Mouse (Mus musculus) frontal cortex, postnatal 14 days (tissue): ENCODE data around the gene Cox4i1.
A peak's percentile ranks its signal among the peaks of the same experiment; 100 is the strongest.
"Not testable (repeated sequence)": the region's sequence is repeated elsewhere in the genome, so short reads cannot be mapped to it uniquely, and the experiment has no call there.

Experiments
- DNase-seq, 2 experiments: peaks; one replicate each; pipeline ENCODE4 v3.0.0; 2022; ENCODE audit warnings: low spot score in 2 of 2

Cox4i1 gene

DNA sequence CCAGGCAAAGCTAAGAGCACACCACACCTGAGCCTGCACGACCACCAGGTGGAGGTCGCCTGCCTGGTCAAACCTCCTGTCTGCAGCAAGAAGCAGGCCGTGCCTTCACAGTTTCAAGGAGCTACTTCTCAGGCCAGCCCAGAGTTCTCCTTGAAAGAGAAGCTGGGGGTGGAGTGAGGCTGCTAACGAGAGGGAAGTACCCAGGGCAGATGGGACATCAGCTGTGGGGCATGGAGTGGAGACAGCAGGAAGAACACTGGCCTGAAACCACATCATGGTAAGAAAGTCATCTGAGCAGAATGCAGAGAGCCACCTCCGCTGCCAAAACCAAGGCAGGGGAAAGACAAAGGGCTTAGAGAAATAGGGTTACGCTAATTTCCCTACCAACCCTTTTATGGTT lies 3.5 kb upstream of the Cox4i1 start:
- no peak for DNase-seq

DNA sequence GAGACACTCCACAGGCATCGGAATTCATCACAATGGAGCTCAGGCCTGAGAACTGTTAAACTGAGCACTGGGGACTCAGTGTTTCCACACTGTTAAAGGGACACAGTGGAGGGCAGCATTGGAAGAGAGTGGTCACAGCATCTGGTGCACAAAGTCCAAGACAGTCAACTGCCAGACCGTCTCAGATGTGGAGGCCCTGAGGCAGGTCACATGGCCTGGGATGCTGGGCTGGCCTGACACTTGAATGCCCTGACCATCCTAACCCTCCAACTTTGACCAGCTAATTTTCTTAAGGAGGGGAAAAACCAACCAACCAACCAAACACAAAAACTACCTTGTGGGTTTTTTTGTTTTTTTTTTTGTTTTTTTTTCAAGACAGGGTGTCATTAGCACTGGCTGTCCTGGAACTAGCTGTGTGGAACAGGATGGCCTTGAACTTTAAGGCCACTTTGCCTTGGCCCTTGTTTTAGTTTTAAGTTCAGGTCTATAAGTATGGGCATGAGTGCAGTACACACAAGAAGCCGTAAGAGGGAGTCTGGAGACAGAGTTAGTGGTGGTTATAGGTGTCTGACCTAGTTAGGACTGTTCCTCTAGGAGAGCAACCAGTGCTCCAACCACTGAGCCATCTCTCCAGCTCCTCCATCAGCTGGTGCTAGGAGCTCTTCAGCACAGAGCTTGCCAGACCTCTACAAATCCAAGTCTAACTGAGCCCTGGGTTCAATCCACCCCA lies 2.1 kb upstream of the Cox4i1 start:
- no peak for DNase-seq

DNA sequence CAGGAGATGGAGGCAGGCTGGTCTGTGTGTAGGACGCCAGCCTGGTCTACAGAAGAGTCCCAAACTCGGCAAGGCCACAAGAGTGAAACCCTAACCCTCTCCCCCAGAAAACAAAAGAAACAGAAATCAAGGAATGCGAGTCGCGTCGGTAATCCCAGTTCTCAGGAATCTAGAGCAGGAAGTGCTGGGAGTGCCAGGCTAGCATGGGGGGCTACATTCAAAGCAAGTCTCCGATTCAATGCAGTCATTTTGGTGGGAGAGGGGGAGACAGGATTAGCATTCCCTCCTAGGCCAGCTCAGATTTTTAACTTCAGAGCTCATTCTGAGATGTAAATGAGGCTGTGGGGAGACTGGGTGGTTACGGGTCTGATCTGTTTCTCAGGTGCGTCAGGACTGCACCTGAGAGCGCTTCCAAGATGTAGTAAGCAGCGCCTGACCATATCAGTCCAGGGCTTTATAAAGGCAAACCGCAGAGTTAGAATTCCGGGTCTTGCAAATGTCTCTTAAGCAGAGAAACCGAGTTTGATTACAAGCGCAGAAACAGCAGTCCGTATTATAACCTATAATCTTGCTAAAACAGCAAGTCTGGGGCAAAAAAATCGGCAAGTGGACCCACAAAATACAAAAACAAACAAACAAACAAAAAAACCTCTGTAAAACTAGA lies 1.1 kb upstream of the Cox4i1 start:
- no peak for DNase-seq

DNA sequence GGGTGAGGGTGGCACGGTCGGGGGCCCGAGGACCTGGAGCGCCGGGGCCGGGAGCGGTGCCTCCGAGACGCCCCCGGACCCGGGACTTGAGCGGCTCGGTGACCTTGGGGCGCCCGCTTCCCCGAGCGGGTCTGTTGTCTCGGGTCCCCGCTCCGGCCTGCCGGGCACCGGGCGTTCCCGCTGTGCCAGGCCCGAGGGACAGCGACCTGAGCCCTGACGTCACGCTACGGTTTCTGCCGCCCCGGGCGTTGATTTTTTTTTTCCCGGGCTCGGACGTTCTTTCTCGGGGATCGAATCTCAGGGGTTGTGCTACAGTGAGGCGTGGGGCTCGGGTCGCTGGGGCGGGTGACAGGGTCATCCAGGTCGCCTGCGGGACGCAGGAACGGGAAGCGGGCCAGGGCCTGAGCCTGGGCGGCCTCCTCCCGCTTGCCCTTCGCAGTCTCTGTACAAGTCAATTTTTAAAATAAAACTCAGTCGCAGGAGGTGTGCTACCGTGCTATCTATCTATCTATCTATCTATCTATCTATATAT lies 418 bp downstream of the Cox4i1 start, which contains the start of gene Emc8:
Gene Emc8 (minus strand): TSS at position 200 of the 532 bp plus-strand sequence.
- DNase-seq = no peak

DNA sequence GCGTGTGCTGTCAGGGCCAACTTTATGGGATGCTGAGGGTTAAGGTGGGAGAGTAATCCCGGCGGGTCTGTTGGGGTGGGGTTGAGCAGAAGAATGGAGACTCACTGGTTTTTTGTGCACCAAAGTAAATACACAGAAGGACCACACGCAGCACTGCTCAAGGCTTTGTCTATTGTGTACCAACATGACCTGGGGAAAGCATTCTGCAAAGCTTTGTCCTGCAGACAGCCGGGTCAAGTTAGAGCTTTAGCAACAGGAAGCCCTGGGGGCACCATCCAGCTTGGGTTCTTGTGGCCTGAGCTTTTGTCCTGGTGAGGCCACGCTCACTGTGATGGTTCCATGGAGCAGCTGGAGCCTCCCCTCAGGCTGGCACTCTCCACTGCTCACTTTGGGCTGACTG lies 3.8 kb downstream of the Cox4i1 start:
- no peak for DNase-seq

DNA sequence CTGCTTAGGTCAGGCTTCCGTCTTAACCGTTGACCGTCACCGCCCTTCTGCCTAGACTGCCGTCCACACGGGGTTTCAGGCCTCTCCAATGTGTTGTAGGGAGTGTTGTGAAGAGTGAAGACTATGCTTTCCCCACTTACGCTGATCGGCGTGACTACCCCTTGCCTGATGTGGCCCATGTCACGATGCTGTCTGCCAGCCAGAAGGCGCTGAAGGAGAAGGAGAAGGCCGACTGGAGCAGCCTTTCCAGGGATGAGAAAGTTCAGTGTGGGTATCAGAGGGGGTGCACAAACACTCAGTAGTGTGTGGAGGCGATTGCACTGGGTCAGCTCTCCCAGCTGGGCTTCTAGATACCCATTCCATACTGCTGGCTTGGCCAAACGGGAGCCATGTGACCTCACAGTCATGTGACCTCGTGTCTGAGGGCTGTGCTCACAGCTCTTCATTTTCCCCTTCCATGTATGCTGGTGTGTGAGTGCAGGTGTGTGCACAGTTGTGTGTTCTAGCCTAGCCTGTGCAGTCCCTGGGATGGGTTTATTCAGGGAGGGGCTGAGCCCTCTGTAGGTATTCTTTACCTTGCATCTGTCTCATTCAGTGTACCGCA lies 4.7 kb downstream of the Cox4i1 start:
- no peak for DNase-seq

DNA sequence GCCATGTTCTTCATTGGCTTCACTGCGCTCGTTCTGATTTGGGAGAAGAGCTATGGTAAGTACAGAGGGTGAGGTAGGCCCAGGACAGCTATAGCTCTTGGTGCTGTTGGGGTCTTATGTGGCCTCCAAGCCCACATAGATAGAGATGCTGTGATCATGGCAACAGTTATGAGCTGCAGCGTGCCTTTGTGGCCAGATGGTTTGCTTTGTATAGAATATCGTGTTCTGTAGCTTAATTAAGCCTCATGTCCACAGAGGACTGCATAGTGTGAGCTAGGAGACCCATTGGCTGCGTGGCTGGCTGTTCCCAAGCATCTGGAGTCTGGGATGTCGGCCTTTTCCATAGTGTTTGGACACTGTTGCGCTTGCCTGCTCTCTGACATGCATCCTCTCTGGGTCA lies 5.3 kb downstream of the Cox4i1 start:
- no peak for DNase-seq

DNA sequence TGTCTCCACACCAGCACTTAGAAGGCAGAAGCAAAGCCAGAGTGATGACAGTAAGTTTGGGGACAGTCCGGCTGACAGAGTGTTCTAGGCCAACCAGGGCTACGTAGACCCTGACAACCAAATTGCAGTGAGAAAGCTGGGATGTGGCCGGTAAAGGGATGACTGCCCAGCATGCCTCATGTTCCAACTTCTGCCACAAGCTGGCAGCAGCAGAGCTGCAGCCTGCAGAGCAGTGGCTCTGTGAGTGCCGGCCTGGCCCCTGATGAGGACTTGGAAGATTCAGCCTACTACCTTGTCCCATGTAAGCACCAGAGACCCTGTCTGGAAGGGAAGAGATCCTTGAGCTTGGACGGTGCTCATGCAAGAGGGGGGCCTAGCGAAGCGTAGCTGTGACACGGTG lies 7.7 kb downstream of the Cox4i1 start:
- no peak for DNase-seq

DNA sequence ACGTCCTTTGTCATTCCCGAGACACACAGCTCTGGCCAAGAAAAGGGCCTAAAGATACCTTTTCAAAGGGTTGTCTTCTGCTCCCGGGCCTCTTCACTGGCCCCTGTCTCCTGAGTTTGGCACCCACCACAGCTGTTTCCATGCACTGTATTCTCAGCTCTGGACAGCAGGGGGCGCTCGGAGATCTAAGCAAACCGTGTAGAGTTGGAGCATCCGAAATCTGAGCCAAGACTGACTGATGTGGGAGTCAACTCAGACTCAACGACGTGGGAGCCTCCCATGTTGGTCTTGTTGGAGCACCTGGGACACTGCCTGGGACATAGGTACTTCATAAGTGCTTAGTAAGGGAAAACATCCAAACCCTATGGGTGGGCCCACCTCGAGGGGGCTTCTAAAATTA lies 10.4 kb downstream of the Cox4i1 start:
- DNase-seq = peak; percentile 69 to 83

DNA sequence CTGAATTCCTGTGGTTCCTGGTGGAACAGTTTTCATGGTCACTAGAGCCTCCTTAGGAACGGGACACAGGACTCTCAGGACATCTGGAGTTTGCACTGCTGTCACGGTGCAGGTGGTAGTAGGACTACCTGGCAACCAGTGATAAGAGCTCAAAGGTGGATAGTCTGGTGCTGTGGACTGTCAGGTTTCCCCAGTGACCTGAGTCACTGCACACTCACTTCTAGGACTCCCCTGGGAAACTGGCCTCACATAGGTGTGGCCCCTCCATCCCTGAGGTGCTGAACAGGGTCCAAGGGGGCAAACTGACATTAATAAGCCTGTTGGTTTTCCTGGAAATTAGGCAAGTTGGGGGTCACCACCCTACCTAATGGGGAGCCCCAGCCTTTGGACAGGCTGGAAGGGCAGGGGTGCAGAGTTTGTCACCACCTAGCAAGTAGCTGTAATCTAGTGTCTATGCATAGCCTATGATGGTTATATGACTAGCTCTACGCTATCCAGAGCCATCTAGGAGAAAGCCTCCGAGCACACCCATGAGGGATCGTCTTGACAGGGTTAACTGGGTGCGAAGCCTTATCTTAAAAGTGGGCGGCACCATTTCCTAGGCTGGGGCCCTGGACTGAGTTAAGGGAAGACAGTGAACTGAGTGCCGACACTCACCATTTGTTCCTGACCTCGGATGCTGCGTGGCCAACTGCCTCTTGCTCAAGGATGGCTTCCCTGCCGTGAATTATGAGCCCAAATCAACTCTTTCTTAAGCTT lies 11.8 kb downstream of the Cox4i1 start:
- no peak for DNase-seq

DNA sequence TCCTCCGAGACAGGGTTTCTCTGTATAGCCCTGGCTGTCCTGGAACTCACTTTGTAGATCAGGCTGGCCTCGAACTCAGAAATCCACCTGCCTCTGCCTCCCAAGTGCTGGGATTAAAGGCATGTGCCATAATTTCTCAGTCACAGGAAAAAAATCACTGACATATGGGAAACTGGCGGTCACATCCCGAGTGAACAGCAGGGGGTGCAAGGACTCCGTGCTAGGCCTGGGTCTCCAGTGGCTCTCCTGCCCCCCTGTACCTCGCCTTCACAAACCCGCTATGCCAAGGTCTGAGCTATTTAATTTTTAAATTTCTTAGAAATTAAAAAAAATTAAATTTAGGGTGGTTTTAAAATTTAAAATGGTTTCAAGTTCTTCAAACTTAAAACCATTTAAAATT lies 12.4 kb downstream of the Cox4i1 start:
- not testable (repeated sequence) for DNase-seq

DNA sequence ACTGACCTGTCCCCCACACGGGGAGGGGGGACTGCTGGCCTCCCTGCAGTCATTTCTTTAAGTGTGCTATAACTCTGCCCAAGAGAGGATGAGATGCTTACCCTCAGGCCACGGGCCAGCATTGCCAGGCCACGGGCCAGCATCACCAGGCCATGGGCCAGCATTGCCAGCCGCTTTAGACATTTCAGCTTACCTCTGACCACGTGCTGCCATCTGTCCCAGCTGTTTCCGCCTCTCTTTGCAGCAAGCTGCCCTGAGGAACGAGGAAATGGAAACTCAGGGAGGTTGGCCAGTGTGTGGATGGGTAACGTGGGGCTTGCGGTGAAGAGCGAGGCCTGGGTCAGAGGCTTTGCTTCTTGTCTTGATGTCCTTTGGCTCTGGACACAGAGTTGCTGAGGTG lies 13.1 kb downstream of the Cox4i1 start:
- DNase-seq = no peak

DNA sequence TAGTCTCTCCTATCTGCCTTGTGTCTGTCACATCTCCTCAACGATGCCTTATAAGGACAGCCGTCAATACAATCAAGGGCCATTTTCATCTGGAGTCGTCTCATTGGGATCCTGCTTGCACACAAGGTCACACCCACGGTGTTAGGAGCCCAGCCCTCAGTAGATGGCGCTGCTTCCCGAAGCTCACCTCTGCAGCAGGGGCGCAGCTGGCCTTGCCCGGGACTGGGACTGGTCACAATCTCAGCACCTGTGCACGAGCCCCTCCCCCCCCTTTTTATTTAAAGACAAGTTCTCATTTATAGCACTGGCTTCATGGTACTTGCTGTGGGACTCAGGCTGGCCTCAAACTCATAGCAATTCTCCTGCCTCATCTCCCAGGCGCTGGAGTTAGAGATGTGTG lies 15.6 kb downstream of the Cox4i1 start:
- DNase-seq = peak in 1 of 2 experiments; percentile 45

DNA sequence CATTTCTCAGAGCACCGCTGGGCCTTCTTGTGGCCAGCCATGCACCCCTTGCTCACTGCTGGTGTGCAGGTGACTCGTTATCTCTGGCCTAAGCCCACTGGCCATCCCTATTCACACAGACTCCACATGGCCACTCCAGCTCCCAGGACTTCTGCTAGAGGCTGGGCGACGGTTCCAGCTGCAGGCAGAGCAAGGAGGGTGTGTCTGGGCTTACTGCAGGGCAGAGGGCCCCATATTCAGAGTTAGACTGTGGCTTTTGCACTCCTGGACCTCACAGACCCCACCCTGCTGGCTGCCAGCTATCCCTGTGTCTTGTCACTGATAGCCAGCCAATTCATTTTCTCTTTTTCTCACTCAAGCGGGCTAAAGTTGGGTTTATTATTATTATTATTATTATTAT lies 16.1 kb downstream of the Cox4i1 start:
- DNase-seq = no peak

DNA sequence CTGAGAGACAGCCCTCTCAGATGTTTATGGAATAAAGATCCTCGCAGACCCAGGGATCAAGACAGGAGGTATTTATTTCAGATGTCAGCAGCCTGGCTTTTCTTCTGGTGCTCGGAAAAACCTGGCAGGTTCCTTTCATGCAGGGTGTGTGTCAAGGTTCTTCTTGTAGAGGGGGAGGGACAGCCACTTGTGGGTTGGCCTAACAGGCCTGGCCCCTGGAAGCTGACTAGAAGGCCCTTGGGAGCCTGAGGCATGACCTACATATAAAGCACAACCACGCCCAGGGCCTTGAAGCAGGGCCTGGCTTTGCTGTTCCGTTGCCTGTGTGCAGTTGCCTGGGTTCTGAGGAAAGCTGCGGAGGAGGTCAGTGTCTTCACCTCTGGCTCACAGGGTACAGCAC lies 17.1 kb downstream of the Cox4i1 start:
- DNase-seq = no peak

DNA sequence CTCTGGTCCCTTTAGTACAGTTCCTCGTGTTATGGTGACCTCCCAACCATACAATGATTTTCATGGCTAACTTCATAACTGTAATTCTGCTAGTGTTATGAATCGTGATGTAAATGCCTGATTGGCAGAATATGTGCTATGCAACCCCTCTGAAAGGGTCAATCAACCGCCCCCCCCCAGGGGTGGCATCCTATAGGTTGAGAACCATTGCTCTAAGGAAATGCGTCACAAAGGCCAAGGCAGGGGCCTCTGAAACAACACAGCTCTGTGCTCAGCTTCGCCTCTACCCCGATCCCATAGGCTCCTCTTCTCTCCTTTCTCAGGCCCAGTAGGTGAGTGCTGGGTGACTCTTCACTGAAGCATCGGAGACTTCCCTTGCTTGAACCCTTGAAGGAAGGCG lies 17.6 kb downstream of the Cox4i1 start:
- DNase-seq = no peak

DNA sequence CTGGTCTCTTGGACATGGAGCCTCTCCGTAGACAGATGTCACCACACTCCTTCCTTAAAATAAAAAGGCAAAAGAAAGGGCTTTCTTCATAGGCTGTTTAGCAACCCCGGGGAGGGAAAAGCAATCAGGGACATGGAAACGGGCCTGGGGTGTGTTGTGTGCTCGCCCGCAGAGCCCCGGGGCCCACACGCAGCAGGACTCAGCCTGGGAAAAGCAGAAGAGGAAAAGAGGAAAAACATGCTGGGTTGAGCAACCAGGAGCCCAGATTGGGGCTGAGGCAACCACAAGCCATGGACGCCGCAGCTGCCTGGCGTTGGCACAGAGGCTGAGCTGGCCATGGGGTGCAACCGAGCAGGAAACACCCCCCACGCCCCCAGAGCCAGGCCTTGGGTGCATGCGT lies 18.0 kb downstream of the Cox4i1 start:
- DNase-seq = no peak

DNA sequence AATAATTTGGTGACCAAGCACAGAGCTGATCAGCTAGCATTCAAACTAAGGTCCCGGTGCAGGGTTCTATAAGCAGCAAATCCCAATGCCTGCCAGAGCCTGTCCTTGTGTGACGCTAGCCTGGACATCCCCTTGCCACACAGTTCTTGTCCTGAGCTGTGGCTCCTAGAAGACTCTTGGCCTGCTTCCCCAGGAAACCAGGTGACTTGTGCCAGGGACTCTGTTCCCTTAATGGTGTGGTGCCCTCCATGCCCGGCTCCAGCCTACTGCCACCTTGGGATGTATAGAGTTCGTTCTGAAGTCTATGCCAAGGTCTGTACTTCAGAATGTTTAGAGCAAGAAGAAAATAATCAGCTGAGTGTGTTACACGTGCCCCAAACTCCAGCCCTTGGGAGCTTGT lies 18.6 kb downstream of the Cox4i1 start:
- DNase-seq = no peak

DNA sequence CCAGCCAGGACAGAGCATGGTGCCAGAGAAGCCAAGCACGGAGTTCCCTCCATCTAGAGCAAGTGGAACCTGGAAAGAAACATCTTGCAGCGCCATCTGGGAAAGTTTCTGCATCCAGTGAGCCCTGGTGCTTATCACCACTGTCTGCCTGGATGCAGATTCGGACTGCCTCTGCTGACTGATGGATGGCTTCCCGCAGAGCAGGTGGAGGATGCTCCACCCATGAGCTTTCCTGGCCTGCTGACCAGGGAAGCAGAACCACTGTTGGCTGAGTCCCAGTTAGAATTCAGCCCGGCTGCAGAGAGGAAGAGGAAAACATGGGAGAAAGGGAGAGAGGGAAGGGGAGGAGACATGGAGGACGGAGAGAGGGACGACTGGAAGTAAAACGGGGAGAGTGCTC lies 19.8 kb downstream of the Cox4i1 start:
- no peak for DNase-seq

DNA sequence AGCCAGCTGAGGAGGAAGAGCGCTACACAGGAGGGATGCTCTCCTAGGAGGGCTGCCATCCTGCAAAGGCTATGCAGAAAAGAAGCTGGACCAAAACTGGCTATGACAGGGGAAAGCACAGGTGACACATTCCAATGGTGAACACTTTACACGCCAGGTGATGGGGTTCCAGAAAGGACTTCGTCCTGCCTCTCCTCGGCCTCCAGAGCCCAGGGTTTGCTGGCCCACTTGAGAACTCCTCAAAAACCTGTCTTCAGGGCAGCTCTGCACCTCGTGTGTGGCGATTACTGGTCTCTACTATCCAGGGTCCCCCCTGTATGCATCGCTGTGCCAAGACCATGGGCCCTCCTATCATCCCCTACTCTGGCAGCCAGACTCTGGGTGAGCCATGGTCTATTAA lies 20.5 kb downstream of the Cox4i1 start:
- no peak for DNase-seq

DNA sequence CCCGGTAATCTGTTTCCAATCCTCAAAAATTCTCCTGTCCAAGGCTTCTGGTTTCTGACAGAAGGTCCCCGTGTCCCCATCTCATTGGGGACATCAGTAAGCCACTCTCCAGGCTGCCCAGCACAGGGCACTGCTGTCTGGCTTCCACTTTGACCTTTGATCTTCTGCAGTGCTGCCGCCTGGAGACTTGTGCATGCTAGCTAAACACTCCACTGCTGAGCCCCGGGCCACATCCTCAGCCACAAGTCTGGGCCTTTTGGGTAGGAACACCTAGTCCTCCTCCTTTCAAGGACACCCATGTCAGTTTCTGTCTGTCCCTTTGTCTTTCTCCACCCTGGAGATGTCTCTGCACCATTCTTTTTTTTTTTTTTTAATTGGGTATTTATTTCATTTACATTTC lies 24.9 kb downstream of the Cox4i1 start:
- DNase-seq = no peak

DNA sequence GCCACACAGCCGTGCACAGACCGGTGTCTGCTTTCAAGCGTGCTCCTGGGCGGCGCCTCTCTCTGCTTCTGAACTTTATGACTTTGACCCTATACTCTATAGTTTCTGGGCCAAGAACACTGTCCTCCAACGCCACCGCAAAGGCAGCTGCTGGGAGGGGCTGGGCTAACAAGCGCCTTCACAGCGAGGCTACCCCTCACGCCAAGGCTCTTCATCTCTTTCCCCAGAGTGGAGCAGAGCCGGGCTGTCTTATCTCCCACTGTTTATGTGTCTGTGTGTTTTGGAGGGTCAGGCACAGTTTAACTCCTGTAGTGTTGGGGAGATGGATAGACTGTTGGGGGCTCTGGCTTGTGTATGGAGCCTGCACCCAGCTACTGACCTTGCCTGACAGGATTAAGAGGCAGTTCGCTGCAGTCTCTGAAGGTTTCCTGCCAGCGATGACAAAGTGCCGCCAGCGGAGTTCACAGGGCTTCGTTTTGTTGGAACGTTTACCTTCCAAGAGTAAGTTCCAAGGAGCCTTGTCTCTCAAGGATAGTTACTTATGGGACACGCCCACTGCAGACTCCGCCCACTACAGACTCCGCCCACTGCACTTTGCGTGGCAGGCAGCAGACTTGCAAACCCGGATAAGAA lies 26.0 kb downstream of the Cox4i1 start:
- DNase-seq = no peak
